In genomic region chr4:156082621-156083234, GRCm38 (mm10) we compare ENCODE assay signal across 15 mouse cellular contexts. TPM values are rescaled to one million over a fixed set of nuclear protein-coding genes. Genes with fewer than 3 reads are reported as not detected.
DNase-seq lines count a peak whose midpoint lies in the region; ATAC-seq and TF ChIP-seq lines count a peak whose summit lies in the region.
"Had no signal": no experiment of that assay in that cellular context is flagged by ENCODE, and none has a peak within 500 bp of the region (broad histone marks: within the 10 kb centered on the region; RNA-seq: fewer than 3 reads in every experiment).

No protein-coding gene starts in this region.

- 38% methylated on average over 4 of the region's 4 CpGs for WGBS in liver, postnatal 0 days (ENCODE audit: insufficient replicate concordance)
- 51% methylated on average over 4 of the region's 4 CpGs for WGBS in embryonic facial prominence, embryonic 10.5 days

- no peak for DNase-seq in liver, postnatal 0 days
- no peak for DNase-seq in liver
- no peak for DNase-seq in embryonic facial prominence, embryonic 10.5 days (ENCODE audit: low spot score)
- DNase-seq in kidney, adult 9 months: peak; percentile 74
- no peak for DNase-seq in adrenal gland, adult 18-20 months (ENCODE audit: low spot score in 2 of 2)
- DNase-seq in left cerebral cortex, adult 2 months (ENCODE audit: extremely low spot score in 1 of 2, low spot score in 2 of 2): no peak
- no peak for DNase-seq in gastrocnemius, adult 8-10 months (ENCODE audit: low spot score in 2 of 2)
- DNase-seq: gastrocnemius, adult 2 months had no signal

- TF ChIP-seq EP300 in liver, postnatal 0 days (IDR thresholded peaks at IDR 0.05; ENCODE audit: low read depth): no peak

- no peak for TF ChIP-seq CTCF in liver, postnatal 0 days (IDR thresholded peaks at IDR 0.05; ENCODE audit: low read depth)
- TF ChIP-seq CTCF in left cerebral cortex, adult 2 months (IDR thresholded peaks at IDR 0.05): no peak

- no peaks in the 10 kb centered on the region for H3K36me3 ChIP-seq in liver, postnatal 0 days (replicated peaks; ENCODE audit: insufficient read depth, low read length)
- no peaks in the 10 kb centered on the region for H3K36me3 ChIP-seq in embryonic facial prominence, embryonic 10.5 days (replicated peaks)
- H3K36me3 ChIP-seq: forebrain, embryonic 10.5 days; heart, embryonic 12.5 days; hindbrain, embryonic 15.5 days; midbrain, embryonic 10.5 days had no signal

- ATAC-seq in liver, postnatal 0 days: no peak
- ATAC-seq in megakaryocyte-erythroid progenitor cell, adult 5-6 weeks (replicated peaks; ENCODE audit: low FRiP score, low TSS enrichment, poor library complexity, severe bottlenecking): 0 out of 2 replicates have a peak, but pooled peaks have one; percentile 14
- ATAC-seq: Patski had no signal

- H3K27ac ChIP-seq in liver, postnatal 0 days (ENCODE audit: low read depth): 0 out of 2 replicates have a peak overlapping the region, but pooled peaks have one; percentile 2
- 0 out of 2 replicates have a peak overlapping the region, but pooled peaks have one; percentile 30 for H3K27ac ChIP-seq in embryonic facial prominence, embryonic 10.5 days (replicated peaks)
- no peak overlapping the region for H3K27ac ChIP-seq in left cerebral cortex, adult 2 months
- H3K27ac ChIP-seq: forebrain, embryonic 10.5 days; gastrocnemius, adult 2 months; hindbrain, embryonic 15.5 days; midbrain, embryonic 10.5 days had no signal

- no peak overlapping the region for H3K9ac ChIP-seq in liver, postnatal 0 days (replicated peaks)
- H3K9ac ChIP-seq: heart, embryonic 12.5 days; hindbrain, embryonic 15.5 days had no signal

- H3K4me3 ChIP-seq in liver, postnatal 0 days (ENCODE audit: low read depth, low read length): no peak overlapping the region
- no peak overlapping the region for H3K4me3 ChIP-seq in embryonic facial prominence, embryonic 10.5 days
- H3K4me3 ChIP-seq in left cerebral cortex, adult 2 months: no peak overlapping the region
- H3K4me3 ChIP-seq: forebrain, embryonic 10.5 days; gastrocnemius, adult 2 months; heart, embryonic 12.5 days; hindbrain, embryonic 15.5 days; midbrain, embryonic 10.5 days had no signal

- intact Hi-C loops in left cerebral cortex, adult 2 months (cut with DNase I): no loop called here

- peaks cover 30% of the 10 kb centered on the region for H3K4me1 ChIP-seq in liver, postnatal 0 days (ENCODE audit: insufficient read depth)
- peaks cover 19% of the 10 kb centered on the region for H3K4me1 ChIP-seq in embryonic facial prominence, embryonic 10.5 days

- H3K9me3 ChIP-seq in liver, postnatal 0 days (ENCODE audit: low read length): no peaks in the 10 kb centered on the region
- no peaks in the 10 kb centered on the region for H3K9me3 ChIP-seq in embryonic facial prominence, embryonic 10.5 days
- H3K9me3 ChIP-seq: forebrain, embryonic 10.5 days; heart, embryonic 12.5 days; hindbrain, embryonic 15.5 days; midbrain, embryonic 10.5 days had no signal

- H3K4me2 ChIP-seq in liver, postnatal 0 days (ENCODE audit: low read depth, low read length): peak overlapping the region; percentile 45; the same call in 1 of the 2 replicates
- H3K4me2 ChIP-seq: heart, embryonic 12.5 days; hindbrain, embryonic 15.5 days had no signal

- no peaks in the 10 kb centered on the region for H3K27me3 ChIP-seq in liver, postnatal 0 days (ENCODE audit: insufficient read depth, low read length)
- H3K27me3 ChIP-seq in embryonic facial prominence, embryonic 10.5 days (replicated peaks; ENCODE audit: low read depth, poor library complexity, severe bottlenecking): peaks cover 11% of the 10 kb centered on the region
- H3K27me3 ChIP-seq: Patski had no signal

RNA-seq across cellular contexts. Expression of gene Ttll10, which starts 23.5 kb away (rescaled TPM):
- polyA plus RNA-seq in liver, postnatal 0 days (2015; fragmentation: Nextera tagmentation; extraction: Ambion mirVana): 0.15 and 0.31 TPM in 2 replicates
- polyA plus RNA-seq in embryonic facial prominence, embryonic 10.5 days (2016; fragmentation: Nextera tagmentation; extraction: Ambion mirVana): 0.69 and 0.95 TPM in 2 replicates
- total RNA-seq in megakaryocyte-erythroid progenitor cell, adult 5-6 weeks (2014; fragmentation: Nextera tagmentation): not detected in 2 replicates
- total RNA-seq in megakaryocyte-erythroid progenitor cell, adult 5-6 weeks (2017): not detected in 2 replicates
- total RNA-seq in adrenal gland, adult 18-20 months (2021): under 1 TPM in 1 of 2 experiments, not detected in 1; 0.35 TPM
- total RNA-seq in left cerebral cortex, adult 2 months (2021): under 1 TPM in 1 of 2 experiments, not detected in 1; 0.79 TPM
- not detected for total RNA-seq in gastrocnemius, adult 8-10 months (2022)
- total RNA-seq: gastrocnemius, adult 2 months had no signal
- polyA plus RNA-seq: hindbrain, embryonic 15.5 days had no signal

RNA-seq across cellular contexts. Expression of gene 9430015G10Rik, which starts 27.1 kb away (rescaled TPM):
- 3.1 and 3.9 TPM in 2 replicates for polyA plus RNA-seq in liver, postnatal 0 days (2015; fragmentation: Nextera tagmentation; extraction: Ambion mirVana)
- 73.9 and 76.9 TPM in 2 replicates for polyA plus RNA-seq in embryonic facial prominence, embryonic 10.5 days (2016; fragmentation: Nextera tagmentation; extraction: Ambion mirVana)
- total RNA-seq in megakaryocyte-erythroid progenitor cell, adult 5-6 weeks (2014; fragmentation: Nextera tagmentation): 42.9 and 43.3 TPM in 2 replicates
- 33.9 and 38.2 TPM in 2 replicates for total RNA-seq in megakaryocyte-erythroid progenitor cell, adult 5-6 weeks (2017)
- 10 to 100 TPM in 1 of 2 experiments, 1 to 10 TPM in 1; 9.6 to 12.9 TPM for total RNA-seq in adrenal gland, adult 18-20 months (2021)
- total RNA-seq in left cerebral cortex, adult 2 months (2021): 10 to 100 TPM; 30.7 to 34.7 TPM
- total RNA-seq in gastrocnemius, adult 8-10 months (2022): 1 to 10 TPM; 2.1 to 4.2 (median 2.4) TPM

RNA-seq across cellular contexts. Expression of gene Rnf223, which starts 47.6 kb away (rescaled TPM):
- polyA plus RNA-seq in liver, postnatal 0 days (2015; fragmentation: Nextera tagmentation; extraction: Ambion mirVana): 0.06 and 0.07 TPM in 2 replicates
- 0.70 and 0.89 TPM in 2 replicates for polyA plus RNA-seq in embryonic facial prominence, embryonic 10.5 days (2016; fragmentation: Nextera tagmentation; extraction: Ambion mirVana)
- total RNA-seq in megakaryocyte-erythroid progenitor cell, adult 5-6 weeks (2014; fragmentation: Nextera tagmentation): 1.1 TPM in 1 of 2 replicates, not detected in the other
- not detected in 2 replicates for total RNA-seq in megakaryocyte-erythroid progenitor cell, adult 5-6 weeks (2017)
- total RNA-seq in adrenal gland, adult 18-20 months (2021): under 1 TPM in 1 of 2 experiments, not detected in 1; 0.10 TPM
- total RNA-seq in left cerebral cortex, adult 2 months (2021): 1 to 10 TPM in 1 of 2 experiments, under 1 TPM in 1; 0.95 to 1.3 TPM
- not detected for total RNA-seq in gastrocnemius, adult 8-10 months (2022)
- total RNA-seq: gastrocnemius, adult 2 months had no signal

RNA-seq across cellular contexts. Expression of gene Tnfrsf18, which starts 56.8 kb away (rescaled TPM):
- 0.78 and 1.2 TPM in 2 replicates for polyA plus RNA-seq in liver, postnatal 0 days (2015; fragmentation: Nextera tagmentation; extraction: Ambion mirVana)
- 1.2 and 1.4 TPM in 2 replicates for polyA plus RNA-seq in embryonic facial prominence, embryonic 10.5 days (2016; fragmentation: Nextera tagmentation; extraction: Ambion mirVana)
- total RNA-seq in megakaryocyte-erythroid progenitor cell, adult 5-6 weeks (2014; fragmentation: Nextera tagmentation): 3.7 and 7.5 TPM in 2 replicates
- 2.6 and 7.0 TPM in 2 replicates for total RNA-seq in megakaryocyte-erythroid progenitor cell, adult 5-6 weeks (2017)
- total RNA-seq in adrenal gland, adult 18-20 months (2021): not detected
- total RNA-seq in left cerebral cortex, adult 2 months (2021): not detected
- total RNA-seq in gastrocnemius, adult 8-10 months (2022): not detected
- total RNA-seq: gastrocnemius, adult 2 months; layer of hippocampus, postnatal 25 days had no signal
